Mouse (Mus musculus) spleen, adult 2 months (tissue): ENCODE results near the gene Lrp6.

Experiments
- CTCF ChIP-seq: fragments of 200-500 bp; IDR thresholded peaks from 2 replicates; pipeline ENCODE4 v1.5.1; 2011; ENCODE audit warnings: mild to moderate bottlenecking, inconsistent platforms; ENCODE audit not compliant: insufficient read depth, insufficient read length, insufficient replicate concordance; ENCODE audit errors: extremely low read depth
- POLR2A ChIP-seq: fragments of 200-500 bp; IDR thresholded peaks from 2 replicates; pipeline ENCODE4 v1.6.1; 2011; ENCODE audit warnings: low read depth, low read length, inconsistent platforms

- TF ChIP-seq POLR2A (no peak), CTCF (no peak)
Measured at GRCm38 (mm10) chr6:134498518-134498917, 68.2 kb downstream of the Lrp6 start.
